Mouse (Mus musculus) heart, adult 8-10 months (tissue): ENCODE measurements around the gene 4930402K13Rik. TPM values are rescaled to one million over a fixed set of nuclear protein-coding genes. Genes with fewer than 3 reads are reported as not detected.
"Not testable (repeated sequence)": the region's sequence is repeated elsewhere in the genome, so short reads cannot be mapped to it uniquely, and the experiment has no call there.

Experiments
- DNase-seq: peaks from one replicate; pipeline ENCODE4 v3.0.0; 2022; ENCODE audit warnings: low spot score
- total RNA-seq, 4 experiments: library from RNA; stranded (reverse); gene quantifications; 2 replicates each; pipeline ENCODE4 v1.2.4; 2022

Gene 4930402K13Rik
- total RNA-seq, result not detected

- no peak for DNase-seq
These were observed at the start of gene 4930402K13Rik for GRCm38 (mm10) chrX:9104262-9104661. TSS of gene 4930402K13Rik (plus strand) at chrX:9104562.

GRCm38 (mm10) chrX:9060952-9061351 lies 43.4 kb upstream of the 4930402K13Rik start:
- peak; percentile 32 for DNase-seq

GRCm38 (mm10) chrX:9062101-9062500 lies 42.3 kb upstream of the 4930402K13Rik start:
- no peak for DNase-seq

- DNase-seq, result not testable (repeated sequence)
These were observed 41.6 kb upstream of the 4930402K13Rik start, which contains the start of gene Fthl17f for GRCm38 (mm10) chrX:9062715-9063114. TSS of gene Fthl17f (plus strand) at chrX:9063015.

- peak; percentile 53 for DNase-seq
These were observed 26.7 kb upstream of the 4930402K13Rik start for GRCm38 (mm10) chrX:9077699-9078098.

- DNase-seq, result not testable (repeated sequence)
These were observed 9.3 kb upstream of the 4930402K13Rik start for GRCm38 (mm10) chrX:9095066-9095465.

- no peak for DNase-seq
These were observed 6.0 kb downstream of the 4930402K13Rik start for GRCm38 (mm10) chrX:9110381-9110780.

GRCm38 (mm10) chrX:9124928-9125327 lies 20.6 kb downstream of the 4930402K13Rik start:
- DNase-seq, result no peak

- peak; percentile 11 for DNase-seq
These were observed 24.0 kb downstream of the 4930402K13Rik start for GRCm38 (mm10) chrX:9128317-9128831.

- no peak for DNase-seq
These were observed 35.1 kb downstream of the 4930402K13Rik start for GRCm38 (mm10) chrX:9139290-9139948.

GRCm38 (mm10) chrX:9142669-9143068 lies 38.3 kb downstream of the 4930402K13Rik start:
- DNase-seq, result no peak

Other genes starting within 250 kb of the 4930402K13Rik start
- gene Gm5751, start 230.3 kb upstream of the 4930402K13Rik start, total RNA-seq, result not detected
- 1 to 10 TPM in 3 of 4 experiments, under 1 TPM in 1; 0.80 to 1.2 (median 1.0) TPM for gene B630019K06Rik, start 212.2 kb upstream of the 4930402K13Rik start, total RNA-seq
- gene Fthl17b, start 141.6 kb upstream of the 4930402K13Rik start, total RNA-seq, result not detected
- not detected for gene Fthl17c, start 128.0 kb upstream of the 4930402K13Rik start, total RNA-seq
- not detected for gene Fthl17d, start 117.8 kb upstream of the 4930402K13Rik start, total RNA-seq
- gene Fthl17e, start 71.1 kb upstream of the 4930402K13Rik start, total RNA-seq, result not detected
- not detected for gene Fthl17f, start 41.5 kb upstream of the 4930402K13Rik start, total RNA-seq
- gene Lancl3, start 95.3 kb downstream of the 4930402K13Rik start, total RNA-seq, result 1 to 10 TPM; 2.7 to 6.0 (median 5.0) TPM
- not detected for gene Gm14862, start 152.3 kb downstream of the 4930402K13Rik start, total RNA-seq
- gene Xk, start 168.2 kb downstream of the 4930402K13Rik start, total RNA-seq, result 1 to 10 TPM; 5.1 to 9.8 (median 8.1) TPM
- 1 to 10 TPM in 1 of 4 experiments, not detected in 3; 1.3 TPM for gene H2al1m, start 179.2 kb downstream of the 4930402K13Rik start, total RNA-seq
- not detected for gene H2al1k, start 246.1 kb downstream of the 4930402K13Rik start, total RNA-seq